Mouse (Mus musculus) stomach, postnatal 0 days (tissue): ENCODE results near the gene Trip11.

Experiments
- CTCF ChIP-seq: IDR thresholded peaks from 2 replicates; pipeline ENCODE4 v1.5.1; 2016; ENCODE audit warnings: antibody characterized with exemption, low read depth, mild to moderate bottlenecking, moderate library complexity
- EP300 ChIP-seq: optimal IDR thresholded peaks from 2 replicates; pipeline ENCODE3; 2016; ENCODE audit warnings: antibody characterized with exemption

DNA sequence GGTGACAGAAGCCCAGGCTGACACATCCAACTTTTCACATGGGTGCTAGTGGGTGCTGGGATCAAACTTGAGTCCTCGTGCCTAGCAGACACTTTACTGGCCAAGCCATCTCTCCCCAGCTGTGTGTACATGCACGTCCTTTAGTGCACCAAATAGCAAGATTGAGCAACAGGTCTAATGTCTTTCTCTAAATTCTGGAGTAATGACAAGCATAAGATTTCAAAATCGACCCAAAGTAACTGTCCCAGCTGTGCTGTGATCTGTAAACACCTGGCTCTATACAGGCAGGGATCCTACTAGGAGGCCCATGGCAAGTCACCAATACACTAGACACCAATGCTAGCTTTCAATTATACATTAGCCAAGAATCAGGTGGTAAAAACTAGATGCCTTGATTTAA, 112.0 kb downstream of the Trip11 start:
- TF ChIP-seq CTCF (no peak), EP300 (no peak)
